Mouse (Mus musculus): ENCODE data around the gene Iah1.

DNA sequence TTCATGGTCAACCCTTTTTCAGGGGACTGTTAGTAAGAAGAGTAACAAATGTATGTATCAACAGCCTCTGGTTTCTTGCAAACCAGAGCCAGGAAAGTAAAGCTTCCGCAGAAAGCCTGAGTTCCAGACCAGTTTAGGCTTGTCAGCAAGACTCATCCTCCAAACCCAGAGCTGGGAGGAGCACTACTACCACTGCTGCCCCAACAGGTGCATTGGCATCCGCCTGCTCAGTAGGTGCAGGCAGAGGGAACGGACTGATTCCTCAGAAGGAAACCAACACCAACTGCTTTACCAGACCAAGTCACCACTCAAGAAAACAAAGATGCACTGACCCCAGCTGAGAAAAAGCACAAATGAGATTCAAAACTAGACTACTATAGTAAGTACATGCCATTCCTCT, 47.0 kb downstream of the Iah1 start:
- TF ChIP-seq CTCF (IDR thresholded peaks at IDR 0.05; ENCODE audit: low read depth, low read length) (no peak), GATA1 (IDR thresholded peaks at IDR 0.05; ENCODE audit: borderline replicate concordance, low read length) (no peak)
